Mouse (Mus musculus) forebrain, postnatal 0 days (tissue): ENCODE data around the gene Thy1. TPM values are rescaled to one million over a fixed set of nuclear protein-coding genes. Genes with fewer than 3 reads are reported as not detected.
A peak's percentile ranks its signal among the peaks of the same experiment; 100 is the strongest.

Experiments
- ATAC-seq: fragments of 200-750 bp; cut with Nextera tagmentation; 2 replicates; pipeline ENCODE4 v1.8.0; 2017; ENCODE audit warnings: mild to moderate bottlenecking, moderate library complexity
- DNase-seq: peaks from one replicate; pipeline ENCODE4 v3.0.0-alpha.2; 2015
- H3K27ac ChIP-seq: fragments of 300-500 bp; sonication (generic); 2 replicates; pipeline ENCODE4 v1.5.1; 2014; ENCODE audit warnings: low read depth, mild to moderate bottlenecking, antibody characterized with exemption, low read length, moderate library complexity, mixed read lengths
- H3K27me3 ChIP-seq: fragments of 300-500 bp; sonication (generic); 2 replicates; pipeline ENCODE4 v1.6.1; 2014; ENCODE audit warnings: mild to moderate bottlenecking, low read length, mixed read lengths; ENCODE audit not compliant: insufficient read depth
- H3K36me3 ChIP-seq: fragments of 300-500 bp; sonication (generic); 2 replicates; pipeline ENCODE4 v1.6.1; 2014; ENCODE audit warnings: mild to moderate bottlenecking, moderate library complexity; ENCODE audit not compliant: insufficient read depth
- H3K4me1 ChIP-seq: fragments of 300-500 bp; sonication (generic); 2 replicates; pipeline ENCODE4 v1.6.1; 2014; ENCODE audit warnings: antibody characterized with exemption; ENCODE audit not compliant: insufficient read depth
- H3K4me2 ChIP-seq: fragments of 300-500 bp; sonication (generic); 2 replicates; pipeline ENCODE4 v1.6.1; 2014; ENCODE audit warnings: low read depth, mild to moderate bottlenecking, moderate library complexity
- H3K4me3 ChIP-seq: fragments of 300-500 bp; sonication (generic); 2 replicates; pipeline ENCODE4 v1.5.1; 2014; ENCODE audit warnings: low read depth, low read length, mixed read lengths
- H3K9ac ChIP-seq: fragments of 300-500 bp; sonication (generic); 2 replicates; pipeline ENCODE4 v1.6.1; 2014; ENCODE audit warnings: mild to moderate bottlenecking
- H3K9me3 ChIP-seq: fragments of 300-500 bp; sonication (generic); 2 replicates; pipeline ENCODE4 v1.6.1; 2016; ENCODE audit warnings: low read length
- CTCF ChIP-seq: sonication (generic); IDR thresholded peaks from 2 replicates; pipeline ENCODE4 v1.5.1; 2016; ENCODE audit warnings: antibody characterized with exemption, control low read depth, low read depth
- WGBS: fragments of 180-500 bp; shearing (Covaris S2); extraction: QIAGEN DNeasy Blood & Tissue Kit; methylation state at CpG from one replicate; pipeline ENCODE4 v1.1.7; 2014; 5-methylcytosine and 5-hydroxymethylcytosine counted together
- polyA plus RNA-seq: library from polyadenylated mRNA; unstranded; fragments of >200 nt; fragmentation: Nextera tagmentation; extraction: Ambion mirVana; gene quantifications from 2 replicates; pipeline ENCODE4 v1.2.1, GENCODE M21; 2015
- total RNA-seq: library from RNA; depleted of rRNA; stranded (reverse); fragments of >200 nt; gene quantifications from 2 replicates; pipeline ENCODE4 v1.2.3, GENCODE M21; 2014

Gene Thy1
- total and polyA plus RNA-seq, 2 experiments from 2014 or later, result 23.2 to 31.6 TPM

GRCm38 (mm10) chr9:44067241-44067959 is 24.2 kb downstream of the Thy1 start:
- peak overlapping the region; percentile 62 for H3K4me3 ChIP-seq
- TF ChIP-seq CTCF, result no peak
- peak; percentile 52 for ATAC-seq
- peaks cover 7% of the 10 kb centered on the region; the same call in 1 of the 2 replicates for H3K4me1 ChIP-seq
- H3K27ac ChIP-seq, result no peak overlapping the region
- WGBS, result 8% methylated on average over 15 of the region's 15 CpGs
- no peaks in the 10 kb centered on the region for H3K9me3 ChIP-seq
- peak overlapping the region; percentile 95 for H3K4me2 ChIP-seq
- H3K9ac ChIP-seq, result peak overlapping the region; percentile 51
- DNase-seq, result peak; percentile 67
- no peaks in the 10 kb centered on the region for H3K36me3 ChIP-seq
- no peaks in the 10 kb centered on the region for H3K27me3 ChIP-seq

GRCm38 (mm10) chr9:44067960-44068330 is 24.8 kb downstream of the Thy1 start:
- TF ChIP-seq CTCF, result no peak
- peaks cover 7% of the 10 kb centered on the region; the same call in 1 of the 2 replicates for H3K4me1 ChIP-seq
- H3K4me2 ChIP-seq, result peak overlapping the region; percentile 95; the same call in 1 of the 2 replicates
- 83% methylated on average over 6 of the region's 6 CpGs for whole genome bisulfite sequencing
- H3K4me3 ChIP-seq, result no peak overlapping the region
- no peak for DNase-seq
- no peaks in the 10 kb centered on the region for H3K36me3 ChIP-seq
- H3K9ac ChIP-seq, result no peak overlapping the region
- no peaks in the 10 kb centered on the region for H3K27me3 ChIP-seq
- no peak for ATAC-seq
- H3K9me3 ChIP-seq, result no peaks in the 10 kb centered on the region
- no peak overlapping the region for H3K27ac ChIP-seq

DNA sequence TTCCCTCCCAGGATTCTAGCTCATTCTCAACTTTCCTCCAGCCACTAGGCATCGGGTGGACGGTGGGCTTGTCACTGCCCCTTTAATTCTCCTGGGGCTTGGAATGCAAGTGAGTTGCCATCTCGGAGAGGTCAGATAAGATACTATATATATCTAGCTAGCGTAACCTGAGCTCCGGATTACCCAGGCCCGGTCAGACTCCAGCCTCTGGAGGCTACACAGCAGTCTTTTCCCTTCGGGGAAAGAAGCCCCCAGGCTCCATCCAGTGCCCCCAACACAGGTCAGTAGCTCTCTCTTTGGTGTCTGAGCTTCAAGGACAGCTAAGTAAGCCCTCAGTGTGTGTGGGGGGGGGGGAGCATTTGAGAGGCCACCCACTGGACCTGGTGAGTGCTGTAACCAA is 26.1 kb downstream of the Thy1 start:
- H3K9me3 ChIP-seq, result no peaks in the 10 kb centered on the region
- no peak overlapping the region for H3K27ac ChIP-seq
- 36% methylated on average over 7 of the region's 7 CpGs for WGBS
- H3K4me2 ChIP-seq, result no peak overlapping the region
- ATAC-seq (no peak), DNase-seq (no peak)
- H3K9ac ChIP-seq, result no peak overlapping the region
- H3K36me3 ChIP-seq, result no peaks in the 10 kb centered on the region
- H3K27me3 ChIP-seq, result no peaks in the 10 kb centered on the region; the same call in 1 of the 2 replicates
- no peak for TF ChIP-seq CTCF
- no peak overlapping the region for H3K4me3 ChIP-seq
- H3K4me1 ChIP-seq, result peaks cover 7% of the 10 kb centered on the region; the same call in 1 of the 2 replicates

DNA sequence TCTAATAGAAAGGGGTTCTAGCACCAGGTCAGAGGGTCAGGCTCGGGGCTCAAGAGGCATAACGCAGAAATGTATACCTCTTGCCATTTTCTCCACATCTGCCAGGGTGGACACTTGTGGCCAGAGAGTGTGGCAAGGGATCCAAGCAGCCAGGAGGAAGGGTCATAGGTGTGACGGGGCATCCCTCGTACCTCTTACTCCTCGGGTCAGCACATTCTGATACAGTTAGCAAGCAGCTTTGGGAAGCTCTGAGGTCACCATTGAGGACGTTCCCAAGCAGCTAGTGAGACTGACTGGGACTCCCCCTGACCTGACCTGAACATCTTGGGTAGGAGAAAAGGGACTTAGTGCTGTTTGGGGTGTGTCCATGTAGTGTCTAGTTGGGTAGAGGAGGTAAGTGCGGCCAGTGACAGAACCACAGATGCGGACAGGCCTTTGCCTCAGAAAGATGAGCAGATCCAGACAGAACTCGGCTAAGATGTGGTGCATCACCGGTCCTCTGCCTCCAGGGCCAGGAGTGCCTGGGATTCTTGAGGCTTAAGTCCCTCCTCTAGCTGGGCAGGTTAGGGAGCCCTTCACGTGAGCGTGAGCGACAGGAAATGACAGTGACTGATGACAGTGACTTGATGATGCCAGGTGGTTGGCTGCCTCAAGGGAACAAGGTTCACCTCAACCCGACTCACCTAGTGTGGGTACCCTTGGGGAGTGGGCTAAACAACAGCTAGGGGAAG is 27.1 kb downstream of the Thy1 start:
- Histone ChIP-seq H3K4me2 (no peak overlapping the region), H3K9me3 (no peaks in the 10 kb centered on the region), H3K27me3 (no peaks in the 10 kb centered on the region; the same call in 1 of the 2 replicates), H3K27ac (no peak overlapping the region), H3K9ac (no peak overlapping the region), H3K4me1 (peaks cover 7% of the 10 kb centered on the region; the same call in 1 of the 2 replicates), H3K4me3 (no peak overlapping the region), H3K36me3 (no peaks in the 10 kb centered on the region)
- DNase-seq (no peak), ATAC-seq (no peak)
- 83% methylated on average over 14 of the region's 14 CpGs for WGBS
- TF ChIP-seq CTCF, result no peak

- no peaks in the 10 kb centered on the region for H3K36me3 ChIP-seq
- peaks cover 7% of the 10 kb centered on the region; the same call in 1 of the 2 replicates for H3K4me1 ChIP-seq
- no peak for TF ChIP-seq CTCF
- DNase-seq (no peak), ATAC-seq (no peak)
- 47% methylated on average over 8 of the region's 8 CpGs for WGBS
- H3K4me2 ChIP-seq, result no peak overlapping the region
- H3K4me3 ChIP-seq, result no peak overlapping the region
- H3K9me3 ChIP-seq, result no peaks in the 10 kb centered on the region
- no peak overlapping the region for H3K27ac ChIP-seq
- no peaks in the 10 kb centered on the region; the same call in 1 of the 2 replicates for H3K27me3 ChIP-seq
- no peak overlapping the region for H3K9ac ChIP-seq
Observed at GRCm38 (mm10) chr9:44070844-44071231, 27.7 kb downstream of the Thy1 start.

- Histone ChIP-seq H3K27ac (peak overlapping the region; percentile 72), H3K9me3 (no peaks in the 10 kb centered on the region), H3K36me3 (no peaks in the 10 kb centered on the region), H3K4me1 (no peaks in the 10 kb centered on the region), H3K9ac (0 out of 2 replicates have a peak overlapping the region, but pooled peaks have one; percentile 2), H3K4me2 (0 out of 2 replicates have a peak overlapping the region, but pooled peaks have one; percentile 13), H3K4me3 (no peak overlapping the region), H3K27me3 (no peaks in the 10 kb centered on the region; the same call in 1 of the 2 replicates)
- WGBS, result 19% methylated on average over 11 of the region's 11 CpGs
- TF ChIP-seq CTCF, result no peak
- DNase-seq (peak; percentile 51), ATAC-seq (peak; percentile 84)
Observed at GRCm38 (mm10) chr9:44071914-44072598, 28.9 kb downstream of the Thy1 start.
